Mouse (Mus musculus): ENCODE results near the gene Pmp22.

- TF ChIP-seq CTCF (conservative IDR thresholded peaks at IDR 0.05; ENCODE audit: insufficient read depth, insufficient read length, low read depth, low read length) (no peak), POLR2A (IDR thresholded peaks at IDR 0.05; ENCODE audit: low read depth, low read length) (no peak)
Observed at GRCm38 (mm10) chr11:63180262-63181101, 51.7 kb downstream of the Pmp22 start.

All from kidney, adult 2 months (tissue).